Mouse (Mus musculus) liver, postnatal 0 days (tissue): ENCODE measurements around the gene Gm9803. TPM values are rescaled to one million over a fixed set of nuclear protein-coding genes. Genes with fewer than 3 reads are reported as not detected.

Source experiments
- ATAC-seq: fragments of 200-750 bp; cut with Nextera tagmentation; 2 replicates; pipeline ENCODE4 v1.8.0; 2017; ENCODE audit warnings: mild to moderate bottlenecking, moderate library complexity
- DNase-seq: peaks from one replicate; pipeline ENCODE4 v3.0.0-alpha.2; 2016
- H3K27ac ChIP-seq: fragments of 300-500 bp; sonication (generic); 2 replicates; pipeline ENCODE4 v1.5.1; 2014; ENCODE audit warnings: antibody characterized with exemption, moderate library complexity, mild to moderate bottlenecking, low read depth
- H3K27me3 ChIP-seq: fragments of 300-500 bp; sonication (generic); 2 replicates; pipeline ENCODE4 v1.6.1; 2014; ENCODE audit warnings: low read length, control low read depth, mixed read lengths; ENCODE audit not compliant: insufficient read depth
- H3K36me3 ChIP-seq: fragments of 300-500 bp; sonication (generic); replicated peaks from 2 replicates; pipeline ENCODE4 v1.6.1; 2014; ENCODE audit warnings: mild to moderate bottlenecking, control low read depth, low read length, moderate library complexity, mixed read lengths; ENCODE audit not compliant: insufficient read depth
- H3K4me1 ChIP-seq: fragments of 300-500 bp; sonication (generic); 2 replicates; pipeline ENCODE4 v1.6.1; 2014; ENCODE audit warnings: antibody characterized with exemption, mild to moderate bottlenecking, control low read depth; ENCODE audit not compliant: insufficient read depth
- H3K4me2 ChIP-seq: fragments of 300-500 bp; sonication (generic); 2 replicates; pipeline ENCODE4 v1.6.1; 2014; ENCODE audit warnings: low read depth, mild to moderate bottlenecking, low read length, moderate library complexity, mixed read lengths
- H3K4me3 ChIP-seq: fragments of 300-500 bp; sonication (generic); 2 replicates; pipeline ENCODE4 v1.5.1; 2014; ENCODE audit warnings: low read depth, low read length
- H3K9ac ChIP-seq: fragments of 300-500 bp; sonication (generic); replicated peaks from 2 replicates; pipeline ENCODE4 v1.6.1; 2014; ENCODE audit warnings: mild to moderate bottlenecking, moderate library complexity
- H3K9me3 ChIP-seq: fragments of 300-500 bp; sonication (generic); 2 replicates; pipeline ENCODE4 v1.6.1; 2016; ENCODE audit warnings: mild to moderate bottlenecking, control low read depth, low read length, mixed read lengths
- CTCF ChIP-seq: sonication (generic); IDR thresholded peaks from 2 replicates; pipeline ENCODE4 v1.5.1; 2016; ENCODE audit warnings: antibody characterized with exemption, low read depth
- EP300 ChIP-seq: IDR thresholded peaks from 2 replicates; pipeline ENCODE4 v1.6.1; 2016; ENCODE audit warnings: antibody characterized with exemption, low read depth, mild to moderate bottlenecking
- WGBS: fragments of 180-500 bp; shearing (Covaris S2); extraction: QIAGEN DNeasy Blood & Tissue Kit; methylation state at CpG from one replicate; pipeline ENCODE4 v1.1.7; 2014; ENCODE audit not compliant: insufficient replicate concordance; 5-methylcytosine and 5-hydroxymethylcytosine counted together
- polyA plus RNA-seq: library from polyadenylated mRNA; unstranded; fragments of >200 nt; fragmentation: Nextera tagmentation; extraction: Ambion mirVana; gene quantifications from 2 replicates; pipeline ENCODE4 v1.2.1, GENCODE M21; 2015

The Gm9803 gene
- polyA plus RNA-seq, 1 experiment from 2014 or later, result 8.7 TPM

GRCm38 (mm10) chr10:43480227-43480849 is 43.5 kb upstream of the Gm9803 start:
- Histone ChIP-seq H3K4me2 (peak overlapping the region; percentile 99), H3K4me3 (peak overlapping the region; percentile 82), H3K9me3 (no peaks in the 10 kb centered on the region), H3K36me3 (no peaks in the 10 kb centered on the region), H3K4me1 (peaks cover 27% of the 10 kb centered on the region), H3K9ac (peak overlapping the region; percentile 92), H3K27me3 (0 out of 2 replicates have a peak, but pooled peaks cover 2% of the 10 kb centered on the region), H3K27ac (peak overlapping the region; percentile 94)
- 17% methylated on average over 13 of the region's 13 CpGs for WGBS
- ATAC-seq (no peak), DNase-seq (no peak)
- TF ChIP-seq EP300 (no peak), CTCF (no peak)

DNA sequence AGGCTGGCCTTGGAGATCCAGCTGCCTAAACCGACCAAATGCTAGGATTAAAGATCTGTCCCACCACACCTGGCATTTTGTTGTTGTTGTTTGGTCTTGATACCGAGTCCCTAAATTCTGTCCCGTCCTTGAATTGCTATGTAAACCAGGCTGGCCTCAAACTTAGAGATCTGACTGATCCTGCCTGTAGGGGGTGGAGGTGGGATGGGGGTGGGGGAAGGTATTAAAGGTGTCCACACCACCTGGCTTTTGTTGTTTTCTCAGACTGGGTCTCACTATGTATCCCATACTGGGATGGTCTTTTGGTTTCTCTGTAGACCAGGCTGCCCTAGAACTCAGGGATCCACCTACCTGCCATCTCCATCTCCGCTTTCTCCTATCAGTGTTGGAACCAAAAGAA is 42.7 kb upstream of the Gm9803 start:
- Histone ChIP-seq H3K36me3 (no peaks in the 10 kb centered on the region), H3K9me3 (no peaks in the 10 kb centered on the region), H3K27me3 (0 out of 2 replicates have a peak, but pooled peaks cover 2% of the 10 kb centered on the region), H3K4me1 (peaks cover 27% of the 10 kb centered on the region), H3K9ac (no peak overlapping the region), H3K4me3 (no peak overlapping the region), H3K4me2 (no peak overlapping the region), H3K27ac (no peak overlapping the region)
- TF ChIP-seq CTCF, result 0 out of 2 replicates have a peak, but pooled peaks have one; percentile 2
- TF ChIP-seq EP300, result no peak
- ATAC-seq (no peak), DNase-seq (no peak)
- WGBS, result 58% methylated on average over 4 of the region's 4 CpGs

DNA sequence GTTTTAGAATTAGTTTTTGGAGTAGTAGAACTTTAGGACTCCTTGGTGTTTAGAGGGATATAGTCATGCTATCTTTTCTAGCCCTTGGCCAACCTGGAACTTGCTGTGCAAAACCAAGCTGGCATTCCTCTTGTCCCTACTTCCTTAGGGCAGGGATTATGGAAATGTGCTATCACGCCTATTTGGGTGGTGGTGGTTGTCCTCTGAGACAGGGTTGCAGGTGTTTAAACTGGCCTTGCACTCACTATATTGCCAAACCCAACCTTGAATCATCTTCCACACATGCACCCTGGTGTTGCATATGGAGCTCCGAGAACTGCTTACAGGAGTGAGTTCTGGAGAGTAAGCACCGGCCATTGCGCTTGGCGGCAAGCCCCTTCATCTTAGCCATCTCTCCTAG is 41.9 kb upstream of the Gm9803 start:
- Histone ChIP-seq H3K27me3 (0 out of 2 replicates have a peak, but pooled peaks cover 2% of the 10 kb centered on the region), H3K4me1 (peaks cover 27% of the 10 kb centered on the region), H3K9me3 (no peaks in the 10 kb centered on the region), H3K4me2 (no peak overlapping the region), H3K27ac (no peak overlapping the region), H3K9ac (no peak overlapping the region), H3K4me3 (no peak overlapping the region), H3K36me3 (no peaks in the 10 kb centered on the region)
- no peak for ATAC-seq
- 84% methylated on average over 5 of the region's 5 CpGs for WGBS
- no peak for TF ChIP-seq CTCF
- no peak for TF ChIP-seq EP300
- DNase-seq, result no peak

- no peak for ATAC-seq
- no peak overlapping the region; the same call in 1 of the 2 replicates for H3K4me2 ChIP-seq
- 0 out of 2 replicates have a peak, but pooled peaks cover 1% of the 10 kb centered on the region for H3K27me3 ChIP-seq
- peaks cover 35% of the 10 kb centered on the region for H3K4me1 ChIP-seq
- no peak overlapping the region for H3K4me3 ChIP-seq
- no peaks in the 10 kb centered on the region for H3K36me3 ChIP-seq
- no peak for DNase-seq
- peak overlapping the region; percentile 29; the same call in 1 of the 2 replicates for H3K27ac ChIP-seq
- no peak overlapping the region for H3K9ac ChIP-seq
- H3K9me3 ChIP-seq, result no peaks in the 10 kb centered on the region
- 58% methylated on average over 9 of the region's 9 CpGs for WGBS
- no peak for TF ChIP-seq EP300
- no peak for TF ChIP-seq CTCF
Measured at GRCm38 (mm10) chr10:43483426-43483995, 40.4 kb upstream of the Gm9803 start.

GRCm38 (mm10) chr10:43485751-43486268 is 38.1 kb upstream of the Gm9803 start:
- H3K4me3 ChIP-seq, result no peak overlapping the region
- TF ChIP-seq CTCF (no peak), EP300 (no peak)

DNA sequence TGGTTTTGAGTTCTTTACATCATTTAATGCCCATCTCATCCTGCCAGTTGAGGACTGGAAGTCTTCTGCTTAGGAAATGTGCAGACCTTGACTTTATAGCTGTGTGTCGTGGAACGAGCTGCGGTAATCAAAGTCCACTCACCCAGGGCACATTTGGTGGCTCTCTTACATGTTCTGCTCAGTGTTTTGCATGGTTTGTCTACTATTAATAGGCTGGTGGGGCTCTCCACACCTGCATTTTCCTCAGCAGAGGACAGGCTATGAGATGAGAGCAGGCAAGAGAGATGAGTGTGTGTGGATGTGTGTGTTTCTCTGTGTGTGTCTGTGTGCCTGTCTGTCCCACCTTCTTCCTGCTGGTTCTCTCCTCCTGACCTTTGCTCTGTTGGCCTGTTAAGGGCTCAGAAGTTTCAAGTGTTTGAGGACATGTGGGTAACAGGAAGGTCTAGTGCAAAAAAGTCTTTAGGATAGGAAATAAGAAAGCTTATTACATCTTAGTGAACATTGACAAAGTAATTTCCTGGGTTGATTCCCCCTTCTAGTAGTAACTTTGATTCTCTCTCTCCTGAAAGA is 36.4 kb upstream of the Gm9803 start:
- ATAC-seq (no peak), DNase-seq (no peak)
- 55% methylated on average over 3 of the region's 3 CpGs for WGBS
- peaks cover 26% of the 10 kb centered on the region for H3K4me1 ChIP-seq
- H3K27ac ChIP-seq, result peak overlapping the region; percentile 59
- H3K4me2 ChIP-seq, result no peak overlapping the region
- H3K9me3 ChIP-seq, result no peaks in the 10 kb centered on the region
- no peak overlapping the region for H3K9ac ChIP-seq
- H3K36me3 ChIP-seq, result no peaks in the 10 kb centered on the region
- no peak overlapping the region for H3K4me3 ChIP-seq
- TF ChIP-seq EP300 (no peak), CTCF (no peak)
- no peaks in the 10 kb centered on the region for H3K27me3 ChIP-seq

More at GRCm38 (mm10) chr10:43485751-43486268, 38.1 kb upstream of the Gm9803 start:
- H3K36me3 ChIP-seq, result no peaks in the 10 kb centered on the region
- H3K4me2 ChIP-seq, result no peak overlapping the region
- WGBS, result 62% methylated on average over 6 of the region's 6 CpGs
- no peaks in the 10 kb centered on the region for H3K9me3 ChIP-seq
- H3K27me3 ChIP-seq, result no peaks in the 10 kb centered on the region
- H3K9ac ChIP-seq, result no peak overlapping the region
- H3K4me1 ChIP-seq, result peaks cover 36% of the 10 kb centered on the region
- no peak overlapping the region for H3K27ac ChIP-seq
- ATAC-seq, result no peak
- DNase-seq, result no peak
